Mouse (Mus musculus): ENCODE data around the gene Timm22.

- TF ChIP-seq CTCF (IDR thresholded peaks at IDR 0.05; ENCODE audit: low read depth) (no peak), EP300 (IDR thresholded peaks at IDR 0.05; ENCODE audit: low read depth) (no peak)
Measured at GRCm38 (mm10) chr11:76413202-76413601, 6.5 kb downstream of the Timm22 start.

Measured in liver, embryonic 14.5 days (tissue).